Mouse (Mus musculus): ENCODE results near the gene Ripply3. TPM values are rescaled to one million over a fixed set of nuclear protein-coding genes. Genes with fewer than 3 reads are reported as not detected.
"Not testable (repeated sequence)": the region's sequence is repeated elsewhere in the genome, so short reads cannot be mapped to it uniquely, and the experiment has no call there.

Ripply3 gene
- polyA plus RNA-seq, 1 experiment from 2014 or later: 4.6 TPM

DNA sequence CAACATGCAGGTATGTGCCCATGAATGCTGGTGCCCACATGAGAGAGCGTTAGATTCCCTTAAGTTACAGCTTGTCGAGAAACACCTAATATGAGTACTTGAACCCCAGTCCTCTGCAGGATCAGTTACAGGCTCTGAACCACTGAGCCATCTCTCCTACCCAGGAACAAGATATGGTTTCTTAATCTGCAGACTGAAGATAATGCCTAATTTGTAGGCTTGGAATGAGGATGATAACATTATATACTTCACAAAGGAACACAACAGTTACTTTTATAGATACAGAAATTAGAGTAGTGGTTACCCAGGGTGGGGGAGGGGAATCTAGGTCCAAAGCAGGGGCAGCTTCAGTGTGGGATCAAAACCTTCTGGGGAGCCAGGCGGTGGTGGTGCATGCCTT lies 2.2 kb upstream of the Ripply3 start:
- H3K4me1 ChIP-seq: peaks cover 35% of the 10 kb centered on the region
- 87% methylated on average over 3 of the region's 3 CpGs for WGBS
- peaks cover 56% of the 10 kb centered on the region for H3K27me3 ChIP-seq (ENCODE audit: poor library complexity, severe bottlenecking)
- H3K4me3 ChIP-seq: no peak overlapping the region
- no peak for DNase-seq (ENCODE audit: extremely low spot score, low spot score)
- H3K27ac ChIP-seq: no peak overlapping the region
- no peaks in the 10 kb centered on the region for H3K9me3 ChIP-seq
- H3K36me3 ChIP-seq (replicated peaks): no peaks in the 10 kb centered on the region

DNA sequence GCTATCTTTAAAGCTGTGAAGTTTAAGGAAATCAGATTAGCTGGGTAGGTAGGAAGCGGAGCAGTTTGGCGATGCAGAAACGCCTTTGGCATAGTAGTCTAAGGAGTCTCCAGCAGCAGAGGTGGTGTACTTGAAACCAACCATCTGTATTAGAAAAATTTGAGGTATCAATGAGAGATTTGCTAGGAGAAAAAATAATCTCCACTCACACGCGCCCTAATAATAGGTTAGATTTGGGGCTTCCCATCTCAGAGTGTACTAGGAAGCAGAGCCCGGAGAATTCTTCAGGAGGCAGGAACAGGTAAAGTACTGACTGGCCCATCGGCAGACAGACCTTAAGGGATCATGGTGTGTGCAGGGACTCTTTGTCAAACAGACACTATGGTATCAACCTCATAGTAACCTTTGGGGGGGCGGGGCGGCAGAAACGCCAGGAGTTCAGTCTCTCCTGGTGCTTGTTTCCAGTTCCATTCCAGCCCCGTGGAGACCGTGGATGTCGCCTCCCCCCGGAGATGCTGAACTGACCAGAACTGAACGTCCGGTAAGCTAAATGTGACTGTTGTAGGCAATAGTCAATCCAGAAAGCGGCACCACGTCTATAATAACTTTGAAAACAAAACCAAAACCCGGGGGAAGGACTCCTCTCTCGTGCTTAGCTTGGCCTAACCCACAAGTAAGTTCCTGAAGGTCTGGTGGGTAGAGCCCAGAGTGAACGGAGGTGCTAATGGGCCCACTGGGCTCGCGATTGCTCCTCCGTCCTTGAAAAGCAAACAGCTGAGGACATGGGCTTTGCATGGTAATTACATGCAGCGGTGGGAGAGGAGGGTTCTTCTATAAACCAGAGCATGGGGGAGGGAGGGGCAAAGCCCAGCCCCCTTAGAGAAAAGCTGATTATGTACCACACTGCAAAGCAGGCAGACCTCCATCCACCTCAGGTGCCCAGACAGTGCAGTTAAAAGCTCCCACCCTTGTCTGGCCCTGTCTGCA lies 954 bp downstream of the Ripply3 start:
- 6% methylated on average over 25 of the region's 25 CpGs for WGBS
- Histone ChIP-seq H3K36me3 (replicated peaks) (no peaks in the 10 kb centered on the region), H3K4me3 (peak overlapping the region; percentile 61), H3K27me3 (ENCODE audit: poor library complexity, severe bottlenecking) (peaks cover 60% of the 10 kb centered on the region), H3K9me3 (no peaks in the 10 kb centered on the region), H3K4me1 (peaks cover 35% of the 10 kb centered on the region), H3K27ac (peak overlapping the region; percentile 83; the same call in 1 of the 2 replicates)
- peak; percentile 33 for DNase-seq (ENCODE audit: extremely low spot score, low spot score)

DNA sequence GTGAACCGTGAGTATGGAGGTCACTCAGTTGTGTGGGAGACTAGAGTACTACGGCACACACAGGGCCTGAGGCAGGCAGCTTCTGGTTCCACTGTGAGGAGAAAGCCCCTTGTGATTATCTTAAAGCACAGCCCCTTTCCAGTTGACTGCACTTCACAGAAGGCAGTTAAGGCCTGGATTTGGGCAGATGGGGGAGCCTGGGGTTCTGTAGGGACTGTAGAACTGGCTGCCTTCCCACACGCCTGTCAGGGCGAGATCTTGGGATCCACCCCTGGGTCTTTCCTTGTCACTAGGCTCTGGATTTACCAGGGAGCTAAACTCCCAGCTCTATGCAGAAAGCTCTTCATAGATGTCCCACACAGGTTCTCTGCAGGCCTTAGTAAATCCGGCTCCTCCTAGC lies 2.2 kb downstream of the Ripply3 start:
- peaks cover 60% of the 10 kb centered on the region for H3K27me3 ChIP-seq (ENCODE audit: poor library complexity, severe bottlenecking)
- no peak for DNase-seq (ENCODE audit: extremely low spot score, low spot score)
- H3K9me3 ChIP-seq: no peaks in the 10 kb centered on the region
- H3K27ac ChIP-seq: peak overlapping the region; percentile 3; the same call in 1 of the 2 replicates
- 34% methylated on average over 5 of the region's 5 CpGs for WGBS
- H3K4me3 ChIP-seq: no peak overlapping the region
- peaks cover 35% of the 10 kb centered on the region for H3K4me1 ChIP-seq
- no peaks in the 10 kb centered on the region for H3K36me3 ChIP-seq (replicated peaks)

DNA sequence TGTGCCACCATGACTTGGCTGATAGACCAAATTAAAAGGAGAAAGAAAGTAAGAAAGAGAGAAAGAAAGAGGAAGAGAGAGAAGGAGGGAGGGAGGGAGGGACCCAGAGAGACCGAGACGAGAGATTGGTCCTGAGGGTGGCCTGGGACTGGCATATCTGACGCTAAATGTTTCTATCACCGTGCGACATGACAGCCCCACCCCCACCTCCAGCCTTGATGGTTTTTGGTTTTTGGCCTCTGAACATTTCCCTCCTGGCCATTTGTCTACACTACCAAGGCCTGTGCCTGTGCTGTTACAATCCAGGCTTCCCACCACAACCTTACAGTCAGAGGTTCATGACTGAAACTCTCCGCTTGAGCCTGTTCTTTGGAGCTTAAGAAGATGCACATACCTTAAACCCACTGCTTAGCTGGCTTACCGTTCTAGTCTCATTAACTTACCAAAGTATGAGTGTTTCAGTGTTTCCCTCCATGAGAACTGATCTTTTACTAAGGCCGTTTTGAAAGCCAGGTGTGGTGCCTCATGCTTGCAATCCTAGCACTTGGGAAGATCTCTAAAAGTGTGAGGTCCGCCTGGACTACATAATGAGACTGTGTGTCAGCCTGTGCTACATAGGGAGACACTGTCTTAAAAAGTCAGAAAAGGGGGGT lies 3.1 kb downstream of the Ripply3 start:
- Histone ChIP-seq H3K4me3 (no peak overlapping the region), H3K9me3 (no peaks in the 10 kb centered on the region), H3K27ac (no peak overlapping the region), H3K4me1 (peaks cover 39% of the 10 kb centered on the region), H3K27me3 (ENCODE audit: poor library complexity, severe bottlenecking) (peaks cover 51% of the 10 kb centered on the region), H3K36me3 (replicated peaks) (no peaks in the 10 kb centered on the region)
- 85% methylated on average over 9 of the region's 9 CpGs for WGBS
- DNase-seq (ENCODE audit: extremely low spot score, low spot score): no peak

DNA sequence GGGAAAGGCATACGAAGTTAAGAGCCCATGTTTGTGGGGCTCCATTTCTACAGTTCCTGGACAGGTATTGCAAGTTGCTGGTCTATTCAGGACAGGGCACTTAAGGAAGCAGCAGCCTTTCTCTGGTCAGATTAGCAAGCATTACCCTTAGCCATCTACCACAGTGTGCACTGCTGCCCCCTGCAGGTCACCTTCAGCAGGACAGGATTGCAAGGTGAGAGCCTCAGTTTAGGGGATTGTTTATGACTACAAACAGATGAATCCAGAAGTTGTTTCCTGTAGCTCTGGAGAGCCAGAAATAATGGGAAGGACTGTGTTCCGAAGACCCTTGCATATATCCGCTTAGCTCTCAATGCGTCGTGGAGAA lies 3.6 kb downstream of the Ripply3 start:
- Histone ChIP-seq H3K36me3 (replicated peaks) (no peaks in the 10 kb centered on the region), H3K9me3 (no peaks in the 10 kb centered on the region), H3K4me1 (peaks cover 39% of the 10 kb centered on the region), H3K27me3 (ENCODE audit: poor library complexity, severe bottlenecking) (peaks cover 46% of the 10 kb centered on the region), H3K27ac (no peak overlapping the region), H3K4me3 (no peak overlapping the region)
- peak; percentile 39 for DNase-seq (ENCODE audit: extremely low spot score, low spot score)
- 61% methylated on average over 5 of the region's 5 CpGs for WGBS

DNA sequence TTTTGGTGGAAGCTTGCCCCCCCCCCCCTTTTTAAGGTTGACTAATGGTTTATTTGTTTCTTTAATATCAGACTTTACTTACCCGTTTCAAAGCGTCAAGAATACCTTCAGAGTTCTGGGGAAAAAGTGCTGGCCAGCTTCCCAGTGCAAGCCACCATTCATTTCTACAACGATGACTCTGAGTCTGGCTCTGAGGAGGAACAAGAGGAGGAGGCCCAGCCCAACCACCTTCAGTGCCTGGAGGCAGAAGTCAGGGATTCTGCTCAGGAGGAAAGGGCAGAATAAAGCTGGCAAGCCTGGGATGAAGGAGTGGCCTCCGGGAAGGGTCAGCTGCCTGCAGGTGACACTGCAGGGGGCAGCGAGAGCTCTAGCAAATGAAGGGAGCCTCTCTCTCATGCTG lies 7.4 kb downstream of the Ripply3 start:
- no peak for DNase-seq (ENCODE audit: extremely low spot score, low spot score)
- Histone ChIP-seq H3K27me3 (ENCODE audit: poor library complexity, severe bottlenecking) (peaks cover 8% of the 10 kb centered on the region), H3K4me1 (peaks cover 7% of the 10 kb centered on the region), H3K9me3 (no peaks in the 10 kb centered on the region), H3K27ac (no peak overlapping the region), H3K4me3 (no peak overlapping the region), H3K36me3 (replicated peaks) (no peaks in the 10 kb centered on the region)
- 43% methylated on average over 5 of the region's 5 CpGs for WGBS

DNA sequence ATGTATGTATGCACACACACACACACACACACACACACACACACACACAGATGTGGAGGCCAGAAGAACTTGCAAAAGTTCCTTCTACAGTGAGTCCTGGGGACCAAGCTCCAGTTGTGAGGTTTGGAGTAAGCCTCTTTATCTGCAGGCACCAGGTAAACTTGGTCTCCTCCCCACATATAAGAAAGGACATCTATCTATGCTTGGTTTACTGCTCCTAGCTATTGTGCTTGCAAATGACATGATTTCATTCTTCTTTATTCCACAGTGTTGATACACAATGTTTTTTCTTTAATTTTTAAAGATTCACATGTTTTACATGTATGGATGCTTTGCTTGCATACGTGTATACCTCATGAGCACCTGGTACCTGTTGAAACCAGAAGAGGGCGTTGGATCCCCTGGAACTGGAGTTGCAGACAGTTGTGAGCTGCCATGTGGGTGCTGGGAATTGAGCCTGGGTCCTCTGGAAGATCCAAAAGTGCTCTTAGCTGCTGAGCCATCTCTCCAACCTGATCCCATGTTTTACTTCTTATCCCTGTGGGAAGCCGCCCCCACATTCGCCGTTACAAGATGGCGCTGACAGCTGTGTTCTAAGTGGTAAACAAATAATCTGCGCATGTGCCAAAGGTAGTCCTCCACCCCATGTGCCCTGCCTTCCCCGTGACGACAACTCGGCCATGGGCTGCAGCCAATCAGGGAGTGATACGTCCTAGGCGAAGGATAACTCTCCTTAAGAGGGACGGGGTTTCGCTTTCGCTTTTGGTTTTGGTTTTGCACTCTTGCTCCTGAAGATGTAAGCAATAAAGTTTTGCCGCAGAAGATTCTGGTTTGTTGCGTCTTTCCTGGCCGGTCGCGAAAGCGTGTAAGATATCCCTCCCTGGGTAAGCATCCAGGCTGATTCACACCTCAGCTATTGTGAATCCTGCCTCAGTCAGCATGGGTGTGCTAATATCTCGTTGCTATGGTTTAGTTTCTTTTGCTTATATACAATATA lies 11.2 kb downstream of the Ripply3 start:
- not testable (repeated sequence) for H3K4me3 ChIP-seq; H3K27ac ChIP-seq; H3K9me3 ChIP-seq; H3K27me3 ChIP-seq (ENCODE audit: poor library complexity, severe bottlenecking); H3K36me3 ChIP-seq (replicated peaks); H3K4me1 ChIP-seq; DNase-seq (ENCODE audit: extremely low spot score, low spot score)
- 93% methylated on average over 22 of the region's 22 CpGs for WGBS

DNA sequence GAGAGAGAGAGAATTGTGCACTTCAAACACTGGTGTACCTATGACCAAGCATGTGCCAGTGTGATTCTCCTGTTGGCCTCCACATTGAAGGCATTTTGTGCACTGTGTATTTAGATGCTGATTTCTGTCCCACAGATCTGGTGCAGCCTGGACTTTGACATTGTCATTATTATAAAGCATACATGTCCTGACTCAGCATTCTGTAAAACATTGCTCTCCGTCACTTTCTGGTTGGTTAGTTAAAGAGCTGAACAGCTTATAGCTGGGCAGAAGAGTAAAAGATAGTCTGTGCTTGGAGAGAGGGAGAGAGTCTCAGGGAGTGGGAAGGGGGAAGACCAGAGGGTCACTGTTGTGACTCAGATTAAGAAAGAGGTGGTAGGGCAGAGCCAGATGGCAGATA lies 17.5 kb downstream of the Ripply3 start:
- Histone ChIP-seq H3K4me3 (no peak overlapping the region), H3K9me3 (no peaks in the 10 kb centered on the region), H3K4me1 (peaks cover 10% of the 10 kb centered on the region; the same call in 1 of the 2 replicates), H3K36me3 (replicated peaks) (no peaks in the 10 kb centered on the region), H3K27ac (no peak overlapping the region), H3K27me3 (ENCODE audit: poor library complexity, severe bottlenecking) (no peaks in the 10 kb centered on the region)
- 83% methylated on average over 1 of the region's 1 CpGs for WGBS
- no peak for DNase-seq (ENCODE audit: extremely low spot score, low spot score)

DNA sequence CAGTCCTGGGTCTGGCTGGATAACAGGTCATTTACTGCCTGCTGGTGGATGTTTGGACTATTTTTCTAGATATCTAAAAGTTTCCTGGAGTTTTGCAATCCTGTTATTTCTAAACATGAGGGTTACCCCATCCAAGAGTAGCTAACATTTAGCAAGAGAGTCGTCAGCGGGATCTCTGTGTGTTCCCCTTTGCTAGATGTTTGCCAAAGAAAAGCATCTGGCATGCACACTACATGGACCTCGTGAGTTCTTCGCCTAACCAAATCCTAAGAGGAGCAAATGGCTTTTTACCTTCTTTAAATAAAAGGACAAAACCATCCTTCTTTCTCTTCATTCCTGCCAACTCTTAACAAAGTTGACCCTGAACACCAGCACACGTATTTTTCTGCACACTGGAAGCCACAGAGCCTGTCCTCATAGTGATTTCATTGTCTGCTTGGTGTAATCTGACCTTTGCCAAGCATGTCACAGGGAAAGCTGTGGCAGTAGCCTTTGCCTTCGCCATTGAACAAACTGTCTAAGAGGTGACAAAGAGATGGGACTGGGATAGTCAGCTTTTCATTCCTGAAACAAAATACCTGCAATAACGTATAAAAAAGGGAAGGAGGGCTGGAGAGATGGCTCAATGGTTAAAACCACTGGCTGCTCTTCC lies 19.0 kb downstream of the Ripply3 start:
- Histone ChIP-seq H3K36me3 (replicated peaks) (no peaks in the 10 kb centered on the region), H3K27ac (no peak overlapping the region), H3K4me3 (no peak overlapping the region), H3K4me1 (peaks cover 10% of the 10 kb centered on the region; the same call in 1 of the 2 replicates), H3K9me3 (no peaks in the 10 kb centered on the region), H3K27me3 (ENCODE audit: poor library complexity, severe bottlenecking) (no peaks in the 10 kb centered on the region)
- no peak for DNase-seq (ENCODE audit: extremely low spot score, low spot score)
- WGBS: 80% methylated on average over 7 of the region's 7 CpGs

DNA sequence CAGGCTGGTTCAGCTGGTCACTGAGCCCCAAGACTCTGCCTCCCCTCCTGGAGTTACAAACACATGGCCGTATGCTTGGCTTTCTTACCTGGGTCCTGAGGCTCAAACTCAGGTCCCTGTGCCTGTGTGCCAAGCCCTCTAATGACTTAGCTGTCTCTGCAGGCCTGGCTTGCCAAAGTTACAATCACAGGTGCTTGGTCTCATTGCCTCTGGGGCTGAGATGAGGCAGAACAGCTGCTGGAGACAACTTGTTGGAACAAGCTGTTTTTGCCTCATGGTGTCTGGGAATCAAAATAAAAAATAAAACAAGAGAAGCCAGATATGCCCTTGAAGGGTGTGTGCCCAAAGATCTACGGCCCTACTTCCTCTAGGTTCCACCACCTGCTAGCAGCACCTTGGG lies 20.6 kb downstream of the Ripply3 start:
- Histone ChIP-seq H3K4me1 (peaks cover 14% of the 10 kb centered on the region), H3K27me3 (ENCODE audit: poor library complexity, severe bottlenecking) (no peaks in the 10 kb centered on the region), H3K36me3 (replicated peaks) (no peaks in the 10 kb centered on the region), H3K9me3 (no peaks in the 10 kb centered on the region), H3K4me3 (no peak overlapping the region), H3K27ac (no peak overlapping the region)
- WGBS: 86% methylated on average over 2 of the region's 2 CpGs
- no peak for DNase-seq (ENCODE audit: extremely low spot score, low spot score)

DNA sequence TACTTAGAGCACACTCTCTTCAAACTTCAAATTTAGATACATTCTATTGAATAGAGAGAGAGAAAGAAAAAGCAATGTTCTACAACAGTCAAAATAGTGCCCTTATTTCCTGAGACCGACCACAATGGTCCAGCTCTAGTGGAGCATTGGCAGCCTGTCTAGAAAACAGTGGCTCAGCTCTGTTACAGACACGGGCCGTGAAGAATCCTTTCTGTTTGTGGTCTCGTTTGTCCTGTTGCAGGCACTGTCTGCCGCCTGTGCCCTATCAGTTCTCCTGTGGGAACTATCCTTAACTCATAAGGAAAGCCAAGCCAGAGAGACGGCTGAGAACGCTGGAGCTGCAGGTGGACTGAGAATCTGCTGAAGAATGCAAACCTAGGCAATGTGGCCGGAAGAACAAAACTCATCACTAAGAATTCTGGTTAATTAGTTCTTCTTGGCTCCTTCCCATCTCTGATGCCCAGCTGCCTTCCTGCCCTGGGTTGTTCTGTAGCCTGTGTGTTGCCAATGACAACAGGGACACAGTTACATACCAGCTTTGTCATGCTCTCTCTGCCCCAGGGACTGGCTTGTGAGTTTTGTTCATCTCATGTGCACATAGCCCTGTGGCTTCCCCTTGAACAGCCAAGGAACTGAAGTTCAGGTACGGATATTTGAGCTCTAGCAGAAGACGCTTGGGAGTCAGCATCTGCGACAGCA lies 21.5 kb downstream of the Ripply3 start:
- H3K4me1 ChIP-seq: peaks cover 19% of the 10 kb centered on the region
- H3K36me3 ChIP-seq (replicated peaks): no peaks in the 10 kb centered on the region
- no peak overlapping the region for H3K27ac ChIP-seq
- H3K9me3 ChIP-seq: no peaks in the 10 kb centered on the region
- DNase-seq (ENCODE audit: extremely low spot score, low spot score): no peak
- no peaks in the 10 kb centered on the region for H3K27me3 ChIP-seq (ENCODE audit: poor library complexity, severe bottlenecking)
- 81% methylated on average over 11 of the region's 11 CpGs for WGBS
- no peak overlapping the region for H3K4me3 ChIP-seq

Measured in forebrain, embryonic 10.5 days (tissue).